Mouse (Mus musculus) liver, embryonic 15.5 days (tissue): Measurements from ENCODE around the gene Mc3r. TPM values are rescaled to one million over a fixed set of nuclear protein-coding genes. Genes with fewer than 3 reads are reported as not detected.
A peak's percentile ranks its signal among the peaks of the same experiment; 100 is the strongest.

Source experiments
- ATAC-seq: fragments of 200-750 bp; cut with Nextera tagmentation; 2 replicates; pipeline ENCODE4 v1.8.0; 2017; ENCODE audit warnings: moderate number of reproducible peaks, mild to moderate bottlenecking, moderate library complexity; ENCODE audit not compliant: insufficient read depth
- H3K27ac ChIP-seq: fragments of 300-500 bp; sonication (generic); replicated peaks from 2 replicates; pipeline ENCODE4 v1.5.1; 2015; ENCODE audit warnings: mild to moderate bottlenecking, inconsistent platforms
- H3K27me3 ChIP-seq: fragments of 300-500 bp; sonication (generic); 2 replicates; pipeline ENCODE4 v1.6.1; 2015; ENCODE audit warnings: mild to moderate bottlenecking, inconsistent platforms
- H3K36me3 ChIP-seq: fragments of 300-500 bp; sonication (generic); replicated peaks from 2 replicates; pipeline ENCODE4 v1.6.1; 2015; ENCODE audit warnings: moderate library complexity, mild to moderate bottlenecking, inconsistent platforms
- H3K4me1 ChIP-seq: fragments of 300-500 bp; sonication (generic); replicated peaks from 2 replicates; pipeline ENCODE4 v1.6.1; 2015; ENCODE audit warnings: inconsistent platforms
- H3K4me2 ChIP-seq: fragments of 300-500 bp; sonication (generic); 2 replicates; pipeline ENCODE4 v1.6.1; 2015; ENCODE audit warnings: moderate library complexity, mild to moderate bottlenecking, inconsistent platforms
- H3K4me3 ChIP-seq: fragments of 300-500 bp; sonication (generic); replicated peaks from 2 replicates; pipeline ENCODE4 v1.5.1; 2015; ENCODE audit warnings: mild to moderate bottlenecking, inconsistent platforms
- H3K9ac ChIP-seq: fragments of 300-500 bp; sonication (generic); 2 replicates; pipeline ENCODE4 v1.6.1; 2015; ENCODE audit warnings: moderate library complexity, mild to moderate bottlenecking, inconsistent platforms
- H3K9me3 ChIP-seq: fragments of 300-500 bp; sonication (generic); replicated peaks from 2 replicates; pipeline ENCODE4 v1.6.1; 2016; ENCODE audit warnings: inconsistent platforms
- WGBS: fragments of 180-500 bp; shearing (Covaris S2); methylation state at CpG from one replicate; pipeline ENCODE4 v1.1.7; 2015; ENCODE audit warnings: mixed read lengths; ENCODE audit not compliant: insufficient replicate concordance; 5-methylcytosine and 5-hydroxymethylcytosine counted together
- polyA plus RNA-seq: library from polyadenylated mRNA; unstranded; fragments of >200 nt; fragmentation: Nextera tagmentation; extraction: Ambion mirVana; gene quantifications from 2 replicates; pipeline ENCODE4 v1.2.1, GENCODE M21; 2015

The Mc3r gene
- polyA plus RNA-seq, 1 experiment from 2014 or later, result 0.06 TPM

DNA sequence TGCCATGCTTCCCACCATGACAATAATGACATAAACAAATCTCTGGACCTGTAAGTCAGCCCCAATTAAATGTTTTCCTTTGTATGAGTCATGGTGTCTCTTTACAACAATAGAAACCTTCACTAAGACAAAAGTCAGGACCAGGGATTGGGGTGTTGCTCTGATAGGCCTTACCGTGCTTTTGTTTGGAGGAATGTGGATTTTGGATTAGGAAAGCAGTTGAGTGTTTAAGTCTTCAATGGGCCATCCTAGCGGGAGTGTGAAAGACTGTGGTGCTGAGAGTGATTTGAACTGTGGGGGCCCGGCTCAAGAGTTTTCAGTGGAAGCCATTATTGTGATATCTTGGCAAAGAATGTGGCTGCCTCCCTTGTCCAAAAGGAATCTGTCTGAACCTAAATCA, 30.7 kb downstream of the Mc3r start:
- peaks cover 7% of the 10 kb centered on the region for H3K27me3 ChIP-seq
- peaks cover 8% of the 10 kb centered on the region for H3K4me1 ChIP-seq
- H3K9me3 ChIP-seq, result no peaks in the 10 kb centered on the region
- H3K9ac ChIP-seq, result no peak overlapping the region
- 63% methylated on average over 3 of the region's 3 CpGs for WGBS
- H3K4me3 ChIP-seq, result no peak overlapping the region
- H3K4me2 ChIP-seq, result no peak overlapping the region
- H3K27ac ChIP-seq, result no peak overlapping the region
- no peaks in the 10 kb centered on the region for H3K36me3 ChIP-seq
- ATAC-seq, result no peak

GRCm38 (mm10) chr2:172282071-172282710, 33.9 kb downstream of the Mc3r start:
- Histone ChIP-seq H3K4me3 (no peak overlapping the region), H3K27me3 (peaks cover 24% of the 10 kb centered on the region), H3K4me2 (no peak overlapping the region), H3K27ac (no peak overlapping the region), H3K9ac (no peak overlapping the region), H3K9me3 (no peaks in the 10 kb centered on the region), H3K36me3 (no peaks in the 10 kb centered on the region), H3K4me1 (peaks cover 8% of the 10 kb centered on the region)
- 83% methylated on average over 19 of the region's 19 CpGs for WGBS
- ATAC-seq, result no peak

- Histone ChIP-seq H3K9ac (no peak overlapping the region), H3K4me1 (peaks cover 47% of the 10 kb centered on the region), H3K9me3 (no peaks in the 10 kb centered on the region), H3K27me3 (peaks cover 24% of the 10 kb centered on the region), H3K27ac (no peak overlapping the region), H3K36me3 (no peaks in the 10 kb centered on the region), H3K4me2 (no peak overlapping the region), H3K4me3 (no peak overlapping the region)
- WGBS, result 100% methylated on average over 1 of the region's 1 CpGs
- ATAC-seq, result no peak
These were observed 39.4 kb downstream of the Mc3r start for GRCm38 (mm10) chr2:172287715-172288114.

DNA sequence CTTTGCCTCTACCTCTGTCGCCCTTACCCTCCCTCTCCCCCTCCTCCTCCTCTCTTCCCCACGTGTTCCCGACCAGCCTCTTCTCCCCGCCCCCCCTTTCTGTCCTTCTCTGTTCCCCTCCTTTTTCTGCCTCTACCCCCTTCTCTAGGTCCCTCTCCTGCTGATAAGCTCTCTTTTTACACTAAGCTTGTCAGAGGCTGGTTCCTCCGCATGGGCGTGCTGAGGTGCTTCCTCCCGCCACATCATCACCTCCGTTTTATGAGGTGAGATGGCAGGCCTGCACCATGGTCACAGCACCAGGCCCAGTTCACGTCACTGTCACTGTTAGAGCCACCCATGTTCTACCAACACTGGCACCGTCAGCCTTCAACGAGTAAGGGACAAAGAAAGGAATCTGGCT, 40.7 kb downstream of the Mc3r start:
- 0 out of 2 replicates have a peak, but pooled peaks have one; percentile 4 for ATAC-seq
- H3K9ac ChIP-seq, result peak overlapping the region; percentile 42
- peaks cover 50% of the 10 kb centered on the region for H3K4me1 ChIP-seq
- peak overlapping the region; percentile 97 for H3K27ac ChIP-seq
- no peaks in the 10 kb centered on the region for H3K9me3 ChIP-seq
- no peaks in the 10 kb centered on the region for H3K36me3 ChIP-seq
- WGBS, result 22% methylated on average over 11 of the region's 11 CpGs
- no peak overlapping the region for H3K4me3 ChIP-seq
- H3K4me2 ChIP-seq, result peak overlapping the region; percentile 67
- peaks cover 18% of the 10 kb centered on the region for H3K27me3 ChIP-seq

- no peaks in the 10 kb centered on the region for H3K9me3 ChIP-seq
- H3K4me1 ChIP-seq, result peaks cover 56% of the 10 kb centered on the region
- H3K27ac ChIP-seq, result peak overlapping the region; percentile 97
- ATAC-seq, result no peak
- no peaks in the 10 kb centered on the region for H3K36me3 ChIP-seq
- no peak overlapping the region for H3K4me3 ChIP-seq
- H3K9ac ChIP-seq, result peak overlapping the region; percentile 42; the same call in 1 of the 2 replicates
- peaks cover 14% of the 10 kb centered on the region; the same call in 1 of the 2 replicates for H3K27me3 ChIP-seq
- H3K4me2 ChIP-seq, result peak overlapping the region; percentile 67
- 6% methylated on average over 1 of the region's 1 CpGs for WGBS
These were observed 41.3 kb downstream of the Mc3r start for GRCm38 (mm10) chr2:172289632-172290031.

DNA sequence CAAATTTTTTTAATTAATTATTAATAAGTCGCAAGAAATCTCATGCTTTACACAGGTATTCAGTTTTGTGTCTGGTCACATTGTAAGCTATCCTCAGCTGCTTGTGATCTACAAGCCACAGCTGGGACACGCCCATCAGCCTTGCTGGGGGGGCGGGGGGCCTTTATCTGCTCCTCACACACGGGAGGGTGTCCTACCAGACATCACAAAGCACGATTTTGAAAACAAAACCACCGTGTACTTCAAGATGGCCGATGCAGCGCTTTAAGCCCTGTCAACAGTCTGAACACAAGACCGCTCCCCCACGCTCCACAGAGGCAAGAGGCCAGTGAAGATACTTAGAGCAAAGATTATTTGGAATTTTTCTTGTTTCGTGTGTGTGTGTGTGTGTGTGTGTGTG, 42.2 kb downstream of the Mc3r start:
- H3K4me3 ChIP-seq, result peak overlapping the region; percentile 45
- H3K27ac ChIP-seq, result peak overlapping the region; percentile 97
- peak overlapping the region; percentile 67 for H3K4me2 ChIP-seq
- peak; percentile 88 for ATAC-seq
- no peaks in the 10 kb centered on the region for H3K36me3 ChIP-seq
- H3K9me3 ChIP-seq, result no peaks in the 10 kb centered on the region
- H3K9ac ChIP-seq, result peak overlapping the region; percentile 58
- peaks cover 9% of the 10 kb centered on the region; the same call in 1 of the 2 replicates for H3K27me3 ChIP-seq
- WGBS, result 25% methylated on average over 11 of the region's 11 CpGs
- peaks cover 58% of the 10 kb centered on the region for H3K4me1 ChIP-seq

- peak overlapping the region; percentile 97 for H3K27ac ChIP-seq
- peak overlapping the region; percentile 45 for H3K4me3 ChIP-seq
- H3K27me3 ChIP-seq, result 0 out of 2 replicates have a peak, but pooled peaks cover 4% of the 10 kb centered on the region
- ATAC-seq, result peak; percentile 84
- H3K4me2 ChIP-seq, result peak overlapping the region; percentile 67
- peak overlapping the region; percentile 58 for H3K9ac ChIP-seq
- H3K9me3 ChIP-seq, result no peaks in the 10 kb centered on the region
- 47% methylated on average over 7 of the region's 7 CpGs for WGBS
- H3K4me1 ChIP-seq, result peaks cover 61% of the 10 kb centered on the region
- no peaks in the 10 kb centered on the region for H3K36me3 ChIP-seq
These were observed 42.7 kb downstream of the Mc3r start for GRCm38 (mm10) chr2:172291025-172291424.

DNA sequence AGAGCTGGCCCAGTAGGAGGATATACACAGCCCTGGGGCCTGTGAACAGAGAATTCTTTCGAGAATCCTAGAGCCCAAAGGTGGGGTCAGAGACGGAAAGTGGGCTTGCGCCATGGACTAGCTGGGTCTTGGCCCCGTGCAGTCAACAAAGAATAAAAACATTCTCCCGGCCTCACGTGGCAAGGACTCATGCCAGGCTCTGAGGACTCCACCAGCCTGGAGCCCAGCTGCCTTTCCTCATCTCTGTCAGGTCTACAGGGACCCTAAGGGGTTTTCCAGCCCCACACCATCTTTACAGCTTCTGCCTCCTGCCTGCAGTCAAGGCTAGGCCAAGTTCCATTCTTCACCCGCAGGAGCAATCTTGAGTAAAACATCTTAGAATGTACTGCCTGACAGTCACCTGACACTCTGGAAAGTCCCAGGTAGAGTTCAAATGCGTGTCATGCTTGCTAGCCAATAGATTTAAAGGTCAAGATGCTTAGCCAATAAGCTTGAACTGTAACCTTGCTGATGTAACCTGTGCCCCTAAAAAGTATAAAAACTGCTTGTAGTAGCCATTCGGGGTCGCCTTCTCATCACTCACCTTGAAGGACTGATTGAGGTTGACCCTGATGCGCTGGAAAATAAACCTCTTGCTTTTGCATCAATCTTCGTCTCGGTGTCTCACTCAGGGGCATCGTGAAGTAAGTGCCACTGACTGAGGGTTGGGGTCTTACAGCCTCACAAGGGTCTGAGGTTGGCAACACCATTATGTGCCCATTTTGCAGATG, 43.6 kb downstream of the Mc3r start:
- Histone ChIP-seq H3K9ac (peak overlapping the region; percentile 58), H3K27ac (peak overlapping the region; percentile 97), H3K36me3 (no peaks in the 10 kb centered on the region), H3K9me3 (no peaks in the 10 kb centered on the region), H3K4me2 (peak overlapping the region; percentile 67), H3K27me3 (no peaks in the 10 kb centered on the region), H3K4me1 (peaks cover 65% of the 10 kb centered on the region), H3K4me3 (0 out of 2 replicates have a peak overlapping the region, but pooled peaks have one; percentile 45)
- 86% methylated on average over 14 of the region's 14 CpGs for WGBS
- no peak for ATAC-seq

- no peak for ATAC-seq
- no peak overlapping the region; the same call in none of the 2 replicates for H3K27ac ChIP-seq
- WGBS, result 72% methylated on average over 14 of the region's 14 CpGs
- H3K9me3 ChIP-seq, result no peaks in the 10 kb centered on the region
- H3K4me3 ChIP-seq, result no peak overlapping the region
- H3K9ac ChIP-seq, result no peak overlapping the region
- H3K27me3 ChIP-seq, result no peaks in the 10 kb centered on the region
- H3K4me1 ChIP-seq, result peaks cover 73% of the 10 kb centered on the region
- H3K36me3 ChIP-seq, result no peaks in the 10 kb centered on the region
- H3K4me2 ChIP-seq, result no peak overlapping the region
These were observed 44.5 kb downstream of the Mc3r start for GRCm38 (mm10) chr2:172292525-172293405.

GRCm38 (mm10) chr2:172298083-172298482, 49.8 kb downstream of the Mc3r start:
- H3K4me1 ChIP-seq, result peaks cover 50% of the 10 kb centered on the region
- no peaks in the 10 kb centered on the region for H3K9me3 ChIP-seq
- ATAC-seq, result peak; percentile 95
- H3K27ac ChIP-seq, result peak overlapping the region; percentile 88
- no peaks in the 10 kb centered on the region for H3K36me3 ChIP-seq
- 0% methylated on average over 1 of the region's 1 CpGs for WGBS
- H3K4me3 ChIP-seq, result no peak overlapping the region
- peak overlapping the region; percentile 43; the same call in 1 of the 2 replicates for H3K9ac ChIP-seq
- H3K27me3 ChIP-seq, result peaks cover 12% of the 10 kb centered on the region; the same call in 1 of the 2 replicates
- peak overlapping the region; percentile 58 for H3K4me2 ChIP-seq
